Comparison of ENCODE assay signal across 12 mouse cellular contexts in genomic region chr13:51737033-51737948, GRCm38 (mm10). TPM values are rescaled to one million over a fixed set of nuclear protein-coding genes. Genes with fewer than 3 reads are reported as not detected.
DNase-seq lines count a peak whose midpoint lies in the region; ATAC-seq and TF ChIP-seq lines count a peak whose summit lies in the region.
"Had no signal": no experiment of that assay in that cellular context is flagged by ENCODE, and none has a peak within 500 bp of the region (broad histone marks: within the 10 kb centered on the region; RNA-seq: fewer than 3 reads in every experiment).

No protein-coding gene starts in this region.

- no peaks in the 10 kb centered on the region for H3K27me3 ChIP-seq in heart, embryonic 12.5 days (replicated peaks)
- H3K27me3 ChIP-seq in midbrain, embryonic 16.5 days (ENCODE audit: control insufficient read depth, insufficient read depth, low read depth, low read length) = no peaks in the 10 kb centered on the region
- H3K27me3 ChIP-seq in midbrain, embryonic 15.5 days (replicated peaks) = no peaks in the 10 kb centered on the region
- H3K27me3 ChIP-seq: embryonic facial prominence, embryonic 12.5 days; neural tube, embryonic 12.5 days had no signal

- H3K4me3 ChIP-seq in heart, embryonic 12.5 days = no peak overlapping the region
- H3K4me3 ChIP-seq in midbrain, embryonic 16.5 days (ENCODE audit: low read depth, low read length) = no peak overlapping the region
- H3K4me3 ChIP-seq in midbrain, embryonic 15.5 days = no peak overlapping the region
- H3K4me3 ChIP-seq in brown adipose tissue, adult 24 weeks (ENCODE audit: insufficient read depth, low read depth, low read length) = no peak overlapping the region
- H3K4me3 ChIP-seq in macrophage (ENCODE audit: inconsistent target) = peak overlapping the region; percentile 26
- no peak overlapping the region for H3K4me3 ChIP-seq in gastrocnemius, adult 2 months
- H3K4me3 ChIP-seq: embryonic facial prominence, embryonic 12.5 days; neural tube, embryonic 12.5 days had no signal

- ATAC-seq in heart, embryonic 12.5 days (ENCODE audit: insufficient number of reproducible peaks, low FRiP score) = peak; percentile 29; the same call in 1 of the 2 replicates
- ATAC-seq in midbrain, embryonic 16.5 days = 0 out of 2 replicates have a peak, but pooled peaks have one; percentile 30
- ATAC-seq in midbrain, embryonic 15.5 days (replicated peaks) = no peak

- no peak overlapping the region for H3K4me2 ChIP-seq in heart, embryonic 12.5 days
- no peak overlapping the region for H3K4me2 ChIP-seq in midbrain, embryonic 16.5 days (ENCODE audit: low read length)
- H3K4me2 ChIP-seq in midbrain, embryonic 15.5 days = no peak overlapping the region
- H3K4me2 ChIP-seq: embryonic facial prominence, embryonic 12.5 days; neural tube, embryonic 12.5 days had no signal

- H3K27ac ChIP-seq in heart, embryonic 12.5 days (ENCODE audit: poor library complexity, severe bottlenecking) = peak overlapping the region; percentile 42
- H3K27ac ChIP-seq in midbrain, embryonic 16.5 days (ENCODE audit: low read length) = no peak overlapping the region
- H3K27ac ChIP-seq in midbrain, embryonic 15.5 days = no peak overlapping the region
- peak overlapping the region; percentile 42 for H3K27ac ChIP-seq in brown adipose tissue, adult 24 weeks (replicated peaks; ENCODE audit: low read depth, low read length)
- H3K27ac ChIP-seq in macrophage = peak overlapping the region; percentile 98
- H3K27ac ChIP-seq in gastrocnemius, adult 2 months = no peak overlapping the region
- H3K27ac ChIP-seq: embryonic facial prominence, embryonic 12.5 days; neural tube, embryonic 12.5 days had no signal

- WGBS in heart, embryonic 12.5 days = 49% methylated on average over 20 of the region's 20 CpGs
- 61% methylated on average over 20 of the region's 20 CpGs for WGBS in midbrain, embryonic 16.5 days
- 65% methylated on average over 20 of the region's 20 CpGs for WGBS in midbrain, embryonic 15.5 days
- WGBS in macrophage (ENCODE audit: missing documents) = 29% methylated on average over 20 of the region's 20 CpGs

- DNase-seq in heart, adult 8-10 months (ENCODE audit: low spot score) = no peak
- DNase-seq in gastrocnemius, adult 2 months = no peak
- no peak for DNase-seq in spleen, adult 18-20 months
- DNase-seq: kidney, postnatal 36 days; lung, adult 18-20 months had no signal

- H3K9ac ChIP-seq in heart, embryonic 12.5 days = no peak overlapping the region
- no peak overlapping the region for H3K9ac ChIP-seq in midbrain, embryonic 16.5 days (ENCODE audit: low read depth, low read length)
- H3K9ac ChIP-seq in midbrain, embryonic 15.5 days = no peak overlapping the region
- H3K9ac ChIP-seq: embryonic facial prominence, embryonic 12.5 days; neural tube, embryonic 12.5 days had no signal

- intact Hi-C loops in gastrocnemius, adult 2 months (cut with DNase I) = no loop called here

- no peak for TF ChIP-seq CTCF in gastrocnemius, adult 2 months (IDR thresholded peaks at IDR 0.05)

- no peaks in the 10 kb centered on the region for H3K9me3 ChIP-seq in heart, embryonic 12.5 days (replicated peaks)
- no peaks in the 10 kb centered on the region for H3K9me3 ChIP-seq in midbrain, embryonic 16.5 days (replicated peaks; ENCODE audit: control insufficient read depth, low read length, poor library complexity, severe bottlenecking)
- H3K9me3 ChIP-seq in midbrain, embryonic 15.5 days = no peaks in the 10 kb centered on the region
- H3K9me3 ChIP-seq: embryonic facial prominence, embryonic 12.5 days; neural tube, embryonic 12.5 days had no signal

- peaks cover 81% of the 10 kb centered on the region for H3K79me2 ChIP-seq in macrophage (ENCODE audit: inconsistent target)

- H3K36me3 ChIP-seq in heart, embryonic 12.5 days = no peaks in the 10 kb centered on the region
- no peaks in the 10 kb centered on the region for H3K36me3 ChIP-seq in midbrain, embryonic 16.5 days (ENCODE audit: control insufficient read depth, insufficient read depth, low read length)
- H3K36me3 ChIP-seq in midbrain, embryonic 15.5 days (replicated peaks) = no peaks in the 10 kb centered on the region
- H3K36me3 ChIP-seq in macrophage (ENCODE audit: inconsistent target) = no peaks in the 10 kb centered on the region
- H3K36me3 ChIP-seq: embryonic facial prominence, embryonic 12.5 days; neural tube, embryonic 12.5 days had no signal

- peaks cover 25% of the 10 kb centered on the region for H3K4me1 ChIP-seq in heart, embryonic 12.5 days (replicated peaks)
- H3K4me1 ChIP-seq in midbrain, embryonic 16.5 days (ENCODE audit: control insufficient read depth, insufficient read depth, low read length) = peaks cover 1% of the 10 kb centered on the region; the same call in 1 of the 2 replicates
- H3K4me1 ChIP-seq in midbrain, embryonic 15.5 days = peaks cover 8% of the 10 kb centered on the region; the same call in 1 of the 2 replicates
- H3K4me1 ChIP-seq in brown adipose tissue, adult 24 weeks (ENCODE audit: control insufficient read depth, insufficient read depth, insufficient read length, low read length) = no peaks in the 10 kb centered on the region

RNA-seq across cellular contexts. Expression of gene Sema4d, which starts 56.3 kb away (rescaled TPM):
- polyA plus RNA-seq in heart, embryonic 12.5 days (2016; fragmentation: Nextera tagmentation; extraction: Ambion mirVana) = 17.3 and 17.4 TPM in 2 replicates
- 10 to 100 TPM; 56.5 to 72.3 (median 68.6) TPM for total RNA-seq in heart, adult 8-10 months (2022)
- polyA plus RNA-seq in midbrain, embryonic 16.5 days (2015; fragmentation: Nextera tagmentation; extraction: Ambion mirVana) = 15.4 and 16.7 TPM in 2 replicates
- 13.4 and 15.1 TPM in 2 replicates for polyA plus RNA-seq in midbrain, embryonic 15.5 days (2015; fragmentation: Nextera tagmentation; extraction: Ambion mirVana)
- 1.0 and 1.3 TPM in 2 replicates for polyA plus RNA-seq in brown adipose tissue, adult 24 weeks (2012; ENCODE audit: insufficient read depth, insufficient read length, missing spikeins)
- 100 to 1,000 TPM; 138 to 587 (median 262) TPM for total RNA-seq in macrophage (2018; cell fraction: chromatin; rRNA removed)
- 100 to 1,000 TPM; 117 to 388 (median 219) TPM for total RNA-seq in macrophage (2018; cell fraction: cytosol; rRNA removed)
- 100 to 1,000 TPM; 156 to 800 (median 457) TPM for total RNA-seq in macrophage (2018; cell fraction: nucleus; rRNA removed)
- 80.9 to 173 TPM (median 90.3 TPM) in 3 replicates for polyA plus RNA-seq in macrophage (2018)
- total RNA-seq in gastrocnemius, adult 2 months (2021) = 100 to 1,000 TPM; 110 to 132 TPM

Comparison
In these comparisons a context has a peak if more than half of its experiments do, and no peak if none do; other contexts are left out.
1. H3K27ac ChIP-seq: peak in heart, embryonic 12.5 days (single experiment), brown adipose tissue, adult 24 weeks (single experiment) and macrophage (single experiment); none in midbrain, embryonic 16.5 days (single experiment), midbrain, embryonic 15.5 days (single experiment) and gastrocnemius, adult 2 months (single experiment).